Mouse (Mus musculus) forebrain, embryonic 11.5 days (tissue): ENCODE measurements around the gene Usp4. TPM values are rescaled to one million over a fixed set of nuclear protein-coding genes. Genes with fewer than 3 reads are reported as not detected.

ENCODE experiments used
- ATAC-seq: fragments of 200-750 bp; cut with Nextera tagmentation; replicated peaks from 2 replicates; pipeline ENCODE4 v1.8.0; 2017; ENCODE audit warnings: moderate TSS enrichment; ENCODE audit not compliant: low FRiP score
- DNase-seq: peaks from one replicate; pipeline ENCODE4 v3.0.0-alpha.2; 2017; ENCODE audit warnings: low spot score
- H3K27ac ChIP-seq: fragments of 300-500 bp; sonication (generic); 2 replicates; pipeline ENCODE4 v1.5.1; 2014; ENCODE audit warnings: low read depth, low read length
- H3K27me3 ChIP-seq: fragments of 300-500 bp; sonication (generic); 2 replicates; pipeline ENCODE4 v1.6.1; 2014; ENCODE audit warnings: mild to moderate bottlenecking, low read length, mixed read lengths; ENCODE audit not compliant: control insufficient read depth, insufficient read depth
- H3K36me3 ChIP-seq: fragments of 300-500 bp; sonication (generic); 2 replicates; pipeline ENCODE4 v1.6.1; 2014; ENCODE audit warnings: mild to moderate bottlenecking, low read length, moderate library complexity, mixed read lengths; ENCODE audit not compliant: control insufficient read depth, insufficient read depth
- H3K4me1 ChIP-seq: fragments of 300-500 bp; sonication (generic); replicated peaks from 2 replicates; pipeline ENCODE4 v1.6.1; 2014; ENCODE audit warnings: low read length, mixed read lengths; ENCODE audit not compliant: control insufficient read depth, insufficient read depth
- H3K4me2 ChIP-seq: fragments of 300-500 bp; sonication (generic); 2 replicates; pipeline ENCODE4 v1.6.1; 2014; ENCODE audit warnings: low read depth, mild to moderate bottlenecking, low read length, moderate library complexity, mixed read lengths; ENCODE audit not compliant: severe bottlenecking
- H3K4me3 ChIP-seq: fragments of 300-500 bp; sonication (generic); 2 replicates; pipeline ENCODE4 v1.5.1; 2014; ENCODE audit warnings: low read depth, low read length
- H3K9ac ChIP-seq: fragments of 300-500 bp; sonication (generic); 2 replicates; pipeline ENCODE4 v1.6.1; 2014; ENCODE audit warnings: low read length
- H3K9me3 ChIP-seq: fragments of 300-500 bp; sonication (generic); 2 replicates; pipeline ENCODE4 v1.6.1; 2016; ENCODE audit warnings: low read length, mixed read lengths; ENCODE audit not compliant: control insufficient read depth
- WGBS: fragments of 180-500 bp; shearing (Covaris S2); extraction: QIAGEN DNeasy Blood & Tissue Kit; methylation state at CpG from one replicate; pipeline ENCODE4 v1.1.7; 2014; 5-methylcytosine and 5-hydroxymethylcytosine counted together
- polyA plus RNA-seq: library from polyadenylated mRNA; unstranded; fragments of >200 nt; fragmentation: Nextera tagmentation; extraction: Ambion mirVana; gene quantifications from 2 replicates; pipeline ENCODE4 v1.2.1, GENCODE M21; 2014

The Usp4 gene
- polyA plus RNA-seq, 1 experiment from 2014 or later, result 138 TPM

DNA sequence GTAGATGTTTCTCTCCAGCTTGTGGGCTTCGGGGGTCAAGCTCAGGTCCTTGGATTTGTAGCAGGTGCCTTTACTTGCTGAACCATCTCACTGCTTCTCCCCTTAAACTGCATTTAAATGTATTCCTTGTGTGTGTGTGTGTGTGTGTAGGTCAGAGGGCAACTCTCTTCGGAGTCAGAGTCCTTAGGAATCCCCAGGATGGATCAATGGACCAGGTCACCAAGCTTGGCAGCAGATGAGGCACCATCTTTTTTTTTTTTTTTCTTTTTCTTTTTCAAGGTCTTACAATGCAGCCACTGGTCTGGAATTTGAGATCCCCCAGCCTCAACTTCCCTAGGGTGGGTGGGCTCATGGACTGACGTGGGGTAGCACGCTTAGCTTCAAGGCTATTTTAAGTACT, 3.2 kb upstream of the Usp4 start:
- ATAC-seq, result no peak
- Histone ChIP-seq H3K9me3 (no peaks in the 10 kb centered on the region), H3K4me2 (no peak overlapping the region), H3K27me3 (no peaks in the 10 kb centered on the region), H3K27ac (no peak overlapping the region), H3K9ac (no peak overlapping the region), H3K4me1 (peaks cover 18% of the 10 kb centered on the region), H3K36me3 (peaks cover 4% of the 10 kb centered on the region; the same call in 1 of the 2 replicates), H3K4me3 (no peak overlapping the region)
- WGBS, result 89% methylated on average over 4 of the region's 4 CpGs
- DNase-seq, result no peak

DNA sequence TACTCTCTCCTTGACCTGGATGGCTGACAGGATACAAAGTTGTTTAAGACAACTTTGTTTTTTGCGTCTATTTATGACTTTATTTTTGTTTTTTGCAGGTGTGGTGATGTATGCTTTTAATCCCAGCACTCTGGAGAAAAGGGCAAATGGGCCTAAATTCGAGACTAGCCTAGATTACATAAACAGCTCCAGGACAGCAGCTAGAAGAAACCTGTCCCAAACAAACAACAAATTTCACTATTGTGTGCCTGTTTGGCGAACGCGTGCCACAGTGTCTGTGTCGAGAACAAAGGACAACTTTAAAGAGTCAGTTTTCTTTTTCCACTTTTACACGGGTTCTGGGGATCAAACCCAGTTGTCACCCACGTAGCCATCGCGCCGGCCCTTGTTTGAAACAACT, 629 bp upstream of the Usp4 start:
- Histone ChIP-seq H3K4me3 (peak overlapping the region; percentile 60), H3K9me3 (no peaks in the 10 kb centered on the region), H3K9ac (peak overlapping the region; percentile 90), H3K27ac (peak overlapping the region; percentile 94), H3K36me3 (peaks cover 10% of the 10 kb centered on the region), H3K4me1 (peaks cover 9% of the 10 kb centered on the region), H3K4me2 (peak overlapping the region; percentile 77), H3K27me3 (no peaks in the 10 kb centered on the region)
- DNase-seq (no peak), ATAC-seq (no peak)
- WGBS, result 9% methylated on average over 11 of the region's 11 CpGs

DNA sequence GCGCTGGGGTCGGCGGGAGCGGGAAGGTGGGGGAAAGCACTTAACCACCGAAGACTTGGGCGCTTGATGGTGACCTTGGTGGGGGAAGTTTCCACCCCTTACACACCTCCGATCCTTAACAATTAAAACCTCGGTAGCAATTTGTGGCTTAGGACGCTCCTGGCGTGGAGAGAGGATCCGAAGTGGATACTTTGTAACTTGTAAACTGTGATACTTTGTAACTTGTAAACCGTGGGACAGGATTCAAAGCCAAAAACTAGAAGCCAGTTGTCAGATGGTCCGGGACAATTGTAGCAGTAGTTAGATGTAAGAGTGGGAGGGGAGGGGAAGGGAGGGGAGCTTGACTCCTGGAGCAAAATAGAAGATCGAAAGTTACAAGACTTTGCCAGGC, 632 bp downstream of the Usp4 start:
- Histone ChIP-seq H3K27me3 (no peaks in the 10 kb centered on the region), H3K4me1 (peaks cover 9% of the 10 kb centered on the region), H3K36me3 (peaks cover 10% of the 10 kb centered on the region), H3K4me2 (peak overlapping the region; percentile 77), H3K27ac (peak overlapping the region; percentile 94; the same call in 1 of the 2 replicates), H3K9ac (peak overlapping the region; percentile 90), H3K9me3 (no peaks in the 10 kb centered on the region), H3K4me3 (peak overlapping the region; percentile 60)
- ATAC-seq, result no peak
- WGBS, result 9% methylated on average over 14 of the region's 14 CpGs
- no peak for DNase-seq

DNA sequence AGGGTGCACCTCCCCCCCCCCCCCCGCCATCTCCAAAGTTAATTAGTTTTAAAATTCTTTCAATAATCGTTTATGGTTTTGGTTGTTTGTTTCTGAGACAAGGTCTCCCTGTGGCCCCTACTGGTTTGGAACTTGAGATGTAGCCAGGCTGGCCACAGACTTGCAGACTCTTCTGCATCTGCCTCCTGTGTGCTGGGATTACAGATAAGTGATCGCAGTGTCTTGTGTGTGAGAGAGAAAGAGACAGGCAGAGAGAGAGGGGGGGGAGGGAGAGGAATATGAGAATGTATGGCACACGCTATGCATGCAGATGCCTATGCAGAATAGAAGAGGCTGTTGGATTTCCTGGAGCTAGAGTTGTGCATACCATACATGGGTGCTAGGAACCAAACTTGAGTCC, 2.1 kb downstream of the Usp4 start:
- Histone ChIP-seq H3K9me3 (no peaks in the 10 kb centered on the region), H3K36me3 (peaks cover 12% of the 10 kb centered on the region), H3K4me1 (peaks cover 9% of the 10 kb centered on the region), H3K9ac (no peak overlapping the region), H3K27ac (no peak overlapping the region), H3K4me3 (no peak overlapping the region), H3K4me2 (no peak overlapping the region), H3K27me3 (no peaks in the 10 kb centered on the region)
- DNase-seq (no peak), ATAC-seq (no peak)
- 90% methylated on average over 4 of the region's 4 CpGs for WGBS

DNA sequence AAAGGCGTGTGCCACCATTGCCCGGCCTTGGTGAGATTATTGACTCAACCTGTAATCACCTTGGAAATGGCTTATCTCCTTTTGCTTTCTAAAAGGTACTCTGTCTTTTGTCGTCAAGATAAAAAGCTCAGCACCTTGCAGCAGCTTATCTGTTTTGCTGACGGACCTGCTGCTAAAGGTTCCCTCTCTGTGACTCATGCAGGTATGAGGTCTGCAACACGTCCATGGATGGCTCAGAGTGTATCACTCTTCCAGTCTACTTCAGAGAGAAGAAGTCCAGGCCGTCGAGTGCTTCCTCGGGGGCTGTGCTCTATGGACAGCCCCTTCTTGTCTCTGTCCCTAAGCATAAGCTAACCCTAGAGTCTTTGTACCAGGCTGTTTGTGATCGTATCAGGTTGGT, 30.6 kb downstream of the Usp4 start:
- Histone ChIP-seq H3K4me2 (no peak overlapping the region), H3K36me3 (peaks cover 19% of the 10 kb centered on the region), H3K27me3 (no peaks in the 10 kb centered on the region), H3K4me3 (no peak overlapping the region), H3K4me1 (no peaks in the 10 kb centered on the region), H3K27ac (no peak overlapping the region), H3K9me3 (no peaks in the 10 kb centered on the region), H3K9ac (no peak overlapping the region)
- WGBS, result 92% methylated on average over 9 of the region's 9 CpGs
- ATAC-seq (no peak), DNase-seq (no peak)

DNA sequence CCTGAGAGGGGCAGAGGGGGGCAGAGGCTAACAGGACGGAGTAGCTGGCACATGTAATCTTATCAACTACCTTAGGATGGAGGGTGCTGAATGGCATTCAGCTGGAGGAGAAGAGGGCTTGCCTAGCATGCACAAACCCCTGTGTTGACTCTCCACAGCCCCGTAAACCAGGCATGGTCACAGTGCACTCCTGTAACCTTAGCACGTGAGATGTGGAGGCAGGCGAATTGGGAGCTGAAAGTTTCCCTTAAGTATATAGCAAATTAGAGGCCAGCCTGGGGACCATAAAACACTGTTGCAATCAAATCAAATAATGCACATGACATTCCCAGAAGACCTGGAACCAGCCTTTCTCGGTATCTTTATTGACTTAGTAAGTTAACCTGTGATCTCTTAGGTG, 31.1 kb downstream of the Usp4 start:
- Histone ChIP-seq H3K27me3 (no peaks in the 10 kb centered on the region), H3K27ac (no peak overlapping the region), H3K4me1 (no peaks in the 10 kb centered on the region), H3K9ac (no peak overlapping the region), H3K9me3 (no peaks in the 10 kb centered on the region), H3K36me3 (peaks cover 18% of the 10 kb centered on the region), H3K4me2 (no peak overlapping the region), H3K4me3 (no peak overlapping the region)
- DNase-seq (no peak), ATAC-seq (no peak)
- WGBS, result 96% methylated on average over 5 of the region's 5 CpGs

DNA sequence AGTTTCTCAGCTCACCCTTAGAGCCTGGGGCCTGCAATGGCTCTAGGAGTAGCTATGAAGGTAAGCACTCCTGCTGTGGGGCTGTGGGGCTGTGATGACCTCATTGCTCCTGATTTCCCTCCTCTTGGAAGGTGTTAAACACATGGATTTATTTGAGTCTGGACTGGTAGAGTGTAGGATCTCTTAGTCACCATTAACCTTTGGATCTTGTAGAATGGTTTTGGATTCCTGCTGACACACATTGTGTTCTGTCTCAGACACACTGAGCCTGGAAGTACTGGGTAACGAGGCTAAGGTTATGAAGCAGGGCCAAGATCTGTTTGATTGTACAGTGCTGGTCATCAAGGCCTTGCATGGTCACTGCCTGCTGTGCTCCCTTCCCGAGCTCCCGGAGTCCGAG, 31.6 kb downstream of the Usp4 start:
- WGBS, result 90% methylated on average over 4 of the region's 4 CpGs
- ATAC-seq, result no peak

DNA sequence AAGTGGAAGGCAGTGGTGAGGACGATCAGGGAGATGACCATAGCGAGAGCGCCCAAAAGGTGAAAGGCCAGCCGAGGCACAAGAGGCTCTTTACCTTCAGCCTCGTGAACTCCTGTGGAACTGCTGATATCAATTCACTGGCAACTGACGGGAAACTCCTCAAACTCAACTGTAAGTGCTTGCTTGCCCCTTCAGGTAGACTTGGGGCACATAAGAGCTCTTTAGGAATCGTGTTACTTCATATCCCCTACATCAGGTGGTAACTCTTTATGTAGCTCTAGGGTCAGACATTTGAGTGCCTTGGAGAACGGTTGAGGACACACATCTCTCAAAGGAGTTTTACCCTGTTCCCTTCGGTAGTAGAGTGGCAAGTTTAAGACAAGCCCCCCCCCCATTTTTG, 33.7 kb downstream of the Usp4 start:
- Histone ChIP-seq H3K4me3 (no peak overlapping the region), H3K4me1 (no peaks in the 10 kb centered on the region), H3K27me3 (no peaks in the 10 kb centered on the region), H3K27ac (no peak overlapping the region), H3K36me3 (peaks cover 22% of the 10 kb centered on the region; the same call in 1 of the 2 replicates), H3K9ac (no peak overlapping the region), H3K9me3 (no peaks in the 10 kb centered on the region), H3K4me2 (no peak overlapping the region)
- no peak for DNase-seq
- 95% methylated on average over 9 of the region's 9 CpGs for WGBS
- ATAC-seq, result no peak

More for the DNA sequence above, 31.6 kb downstream of the Usp4 start:
- DNase-seq, result no peak
- no peaks in the 10 kb centered on the region for H3K27me3 ChIP-seq
- H3K36me3 ChIP-seq, result peaks cover 19% of the 10 kb centered on the region; the same call in 1 of the 2 replicates
- no peak overlapping the region for H3K4me2 ChIP-seq
- H3K9me3 ChIP-seq, result no peaks in the 10 kb centered on the region
- H3K4me3 ChIP-seq, result no peak overlapping the region
- no peak overlapping the region for H3K9ac ChIP-seq
- H3K4me1 ChIP-seq, result no peaks in the 10 kb centered on the region
- H3K27ac ChIP-seq, result no peak overlapping the region

DNA sequence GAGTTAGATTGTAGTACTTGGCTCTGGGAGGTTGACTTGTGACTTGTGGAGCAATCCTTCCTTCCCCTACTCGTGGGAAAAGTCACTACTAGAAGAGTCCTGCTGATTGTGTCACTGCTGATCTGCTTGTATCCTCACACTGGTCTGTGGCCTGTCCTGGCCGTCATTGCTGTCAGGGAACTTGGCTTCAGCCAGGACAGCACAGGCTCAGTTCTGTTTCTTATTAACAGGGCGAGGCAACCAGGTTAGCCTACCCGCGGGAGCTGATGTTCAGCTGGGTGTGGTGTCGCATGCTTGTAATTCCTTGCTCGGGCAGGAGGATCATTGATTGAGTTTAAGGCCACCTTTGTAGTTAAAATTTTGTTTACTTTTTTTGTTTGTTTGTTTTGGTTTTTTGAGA, 37.4 kb downstream of the Usp4 start:
- H3K4me3 ChIP-seq, result no peak overlapping the region
- H3K27me3 ChIP-seq, result no peaks in the 10 kb centered on the region
- H3K36me3 ChIP-seq, result peaks cover 22% of the 10 kb centered on the region; the same call in 1 of the 2 replicates
- no peak for DNase-seq
- no peak for ATAC-seq
- no peak overlapping the region for H3K27ac ChIP-seq
- H3K4me1 ChIP-seq, result no peaks in the 10 kb centered on the region
- H3K4me2 ChIP-seq, result no peak overlapping the region
- no peaks in the 10 kb centered on the region for H3K9me3 ChIP-seq
- H3K9ac ChIP-seq, result no peak overlapping the region
- 80% methylated on average over 7 of the region's 7 CpGs for WGBS
